In genomic region chr10:22842781-22843439, GRCm38 (mm10) we compare ENCODE assay signal across 13 mouse cellular contexts. TPM values are rescaled to one million over a fixed set of nuclear protein-coding genes. Genes with fewer than 3 reads are reported as not detected.
A peak's percentile ranks its signal among the peaks of the same experiment; 100 is the strongest.
DNase-seq lines count a peak whose midpoint lies in the region; ATAC-seq lines count a peak whose summit lies in the region.
"Had no signal": no experiment of that assay in that cellular context is flagged by ENCODE, and none has a peak within 500 bp of the region (broad histone marks: within the 10 kb centered on the region; RNA-seq: fewer than 3 reads in every experiment).

No protein-coding gene starts in this region.

- no peaks in the 10 kb centered on the region for H3K4me1 ChIP-seq in hindbrain, embryonic 11.5 days (replicated peaks; ENCODE audit: control insufficient read depth, insufficient read depth, low read length)
- peaks cover 10% of the 10 kb centered on the region; the same call in 1 of the 2 replicates for H3K4me1 ChIP-seq in hindbrain, embryonic 12.5 days
- H3K4me1 ChIP-seq in forebrain, embryonic 11.5 days (replicated peaks; ENCODE audit: control insufficient read depth, insufficient read depth, low read length): 0 out of 2 replicates have a peak, but pooled peaks cover 8% of the 10 kb centered on the region
- H3K4me1 ChIP-seq in midbrain, embryonic 12.5 days: peaks cover 12% of the 10 kb centered on the region; the same call in 1 of the 2 replicates

- H3K36me3 ChIP-seq in hindbrain, embryonic 11.5 days (ENCODE audit: control insufficient read depth, insufficient read depth, low read length): no peaks in the 10 kb centered on the region
- no peaks in the 10 kb centered on the region for H3K36me3 ChIP-seq in hindbrain, embryonic 12.5 days
- no peaks in the 10 kb centered on the region for H3K36me3 ChIP-seq in forebrain, embryonic 11.5 days (ENCODE audit: control insufficient read depth, insufficient read depth, low read length)
- H3K36me3 ChIP-seq in midbrain, embryonic 12.5 days: no peaks in the 10 kb centered on the region
- H3K36me3 ChIP-seq: lung, embryonic 15.5 days had no signal

- peaks cover 53% of the 10 kb centered on the region for H3K27me3 ChIP-seq in hindbrain, embryonic 11.5 days (ENCODE audit: control insufficient read depth, insufficient read depth, low read length)
- peaks cover 80% of the 10 kb centered on the region for H3K27me3 ChIP-seq in hindbrain, embryonic 12.5 days
- peaks cover 59% of the 10 kb centered on the region for H3K27me3 ChIP-seq in forebrain, embryonic 11.5 days (ENCODE audit: control insufficient read depth, insufficient read depth, low read length)
- H3K27me3 ChIP-seq in midbrain, embryonic 12.5 days: peaks cover 62% of the 10 kb centered on the region

- peak; percentile 51; the same call in 1 of the 2 replicates for ATAC-seq in hindbrain, embryonic 11.5 days (ENCODE audit: low FRiP score)
- ATAC-seq in hindbrain, embryonic 12.5 days (ENCODE audit: low FRiP score): no peak
- 0 out of 2 replicates have a peak, but pooled peaks have one; percentile 33 for ATAC-seq in forebrain, embryonic 11.5 days (replicated peaks; ENCODE audit: low FRiP score)
- peak; percentile 28; the same call in 1 of the 2 replicates for ATAC-seq in midbrain, embryonic 12.5 days (ENCODE audit: low FRiP score, low read depth)

- no peak overlapping the region for H3K4me3 ChIP-seq in hindbrain, embryonic 11.5 days (ENCODE audit: low read depth, low read length)
- H3K4me3 ChIP-seq in hindbrain, embryonic 12.5 days: no peak overlapping the region
- H3K4me3 ChIP-seq in forebrain, embryonic 11.5 days (ENCODE audit: low read depth, low read length): no peak overlapping the region
- H3K4me3 ChIP-seq in midbrain, embryonic 12.5 days: no peak overlapping the region
- H3K4me3 ChIP-seq: lung, embryonic 15.5 days had no signal

- WGBS in hindbrain, embryonic 11.5 days: 3% methylated on average over 17 of the region's 17 CpGs
- WGBS in hindbrain, embryonic 12.5 days: 3% methylated on average over 17 of the region's 17 CpGs
- 2% methylated on average over 17 of the region's 17 CpGs for WGBS in forebrain, embryonic 11.5 days
- WGBS in midbrain, embryonic 12.5 days: 3% methylated on average over 17 of the region's 17 CpGs

- H3K9me3 ChIP-seq in hindbrain, embryonic 11.5 days (ENCODE audit: control insufficient read depth, low read length): no peaks in the 10 kb centered on the region
- H3K9me3 ChIP-seq in hindbrain, embryonic 12.5 days (replicated peaks): no peaks in the 10 kb centered on the region
- no peaks in the 10 kb centered on the region for H3K9me3 ChIP-seq in forebrain, embryonic 11.5 days (ENCODE audit: control insufficient read depth, low read length)
- no peaks in the 10 kb centered on the region for H3K9me3 ChIP-seq in midbrain, embryonic 12.5 days
- H3K9me3 ChIP-seq: lung, embryonic 15.5 days had no signal

- H3K4me2 ChIP-seq in hindbrain, embryonic 11.5 days (replicated peaks; ENCODE audit: low read depth, low read length): no peak overlapping the region
- no peak overlapping the region for H3K4me2 ChIP-seq in hindbrain, embryonic 12.5 days (replicated peaks)
- no peak overlapping the region for H3K4me2 ChIP-seq in forebrain, embryonic 11.5 days (ENCODE audit: low read depth, low read length, severe bottlenecking)
- 0 out of 2 replicates have a peak overlapping the region, but pooled peaks have one; percentile 13 for H3K4me2 ChIP-seq in midbrain, embryonic 12.5 days (replicated peaks)

- DNase-seq in hindbrain, embryonic 11.5 days (ENCODE audit: low spot score): no peak
- peak; percentile 7 for DNase-seq in ES-CJ7 (ENCODE audit: low read depth, low spot score)
- peak; percentile 58 for DNase-seq in forebrain, embryonic 11.5 days (ENCODE audit: low spot score)
- DNase-seq in thymus, postnatal 0 days (ENCODE audit: low spot score): no peak
- DNase-seq in gastrocnemius, adult 18-20 months (ENCODE audit: low spot score): no peak
- no peak for DNase-seq in left cerebral cortex, postnatal 25 days (ENCODE audit: low spot score in 2 of 2)
- DNase-seq: kidney, adult 18-20 months; spleen, adult 18-20 months; thymus, postnatal 4 days had no signal

- H3K27ac ChIP-seq in hindbrain, embryonic 11.5 days (ENCODE audit: low read depth, low read length): no peak overlapping the region
- no peak overlapping the region for H3K27ac ChIP-seq in hindbrain, embryonic 12.5 days
- no peak overlapping the region for H3K27ac ChIP-seq in forebrain, embryonic 11.5 days (ENCODE audit: low read depth, low read length)
- no peak overlapping the region for H3K27ac ChIP-seq in midbrain, embryonic 12.5 days (replicated peaks)
- H3K27ac ChIP-seq: lung, embryonic 15.5 days had no signal

- intact Hi-C loops in left cerebral cortex, postnatal 25 days (cut with DNase I): loop anchor here (10.0 kb wide), 1 partner anchor 502 kb away; no protein-coding TSS in a partner anchor

- no peak overlapping the region for H3K9ac ChIP-seq in hindbrain, embryonic 11.5 days (ENCODE audit: low read depth, low read length)
- no peak overlapping the region for H3K9ac ChIP-seq in hindbrain, embryonic 12.5 days
- no peak overlapping the region for H3K9ac ChIP-seq in forebrain, embryonic 11.5 days (ENCODE audit: low read length)
- no peak overlapping the region for H3K9ac ChIP-seq in midbrain, embryonic 12.5 days (replicated peaks)
- H3K9ac ChIP-seq: lung, embryonic 15.5 days had no signal

RNA-seq across cellular contexts. Expression of gene Tcf21, which starts 22.9 kb away (rescaled TPM):
- 0.26 and 0.50 TPM in 2 replicates for polyA plus RNA-seq in hindbrain, embryonic 11.5 days (2014; fragmentation: Nextera tagmentation; extraction: Ambion mirVana)
- polyA plus RNA-seq in hindbrain, embryonic 12.5 days (2016; fragmentation: Nextera tagmentation; extraction: Ambion mirVana): 0.17 and 0.96 TPM in 2 replicates
- polyA plus RNA-seq in forebrain, embryonic 11.5 days (2014; fragmentation: Nextera tagmentation; extraction: Ambion mirVana): not detected in 2 replicates
- polyA plus RNA-seq in midbrain, embryonic 12.5 days (2016; fragmentation: Nextera tagmentation; extraction: Ambion mirVana): 0.30 TPM in 1 of 2 replicates, not detected in the other
- 0.82 and 0.94 TPM in 2 replicates for polyA plus RNA-seq in thymus, postnatal 0 days (2015; fragmentation: Nextera tagmentation; extraction: Ambion mirVana)
- not detected for total RNA-seq in gastrocnemius, adult 18-20 months (2021)
- not detected for total RNA-seq in left cerebral cortex, postnatal 25 days (2021)
- total RNA-seq: left cerebral cortex, adult 18-20 months had no signal

Comparison
In these comparisons a context has a peak if more than half of its experiments do, and no peak if none do; other contexts are left out.
1. DNase-seq: peak in ES-CJ7 (single experiment) and forebrain, embryonic 11.5 days (single experiment); none in hindbrain, embryonic 11.5 days (single experiment), thymus, postnatal 0 days (single experiment), gastrocnemius, adult 18-20 months (single experiment) and left cerebral cortex, postnatal 25 days (0 of 2).